In the genomic region with DNA sequence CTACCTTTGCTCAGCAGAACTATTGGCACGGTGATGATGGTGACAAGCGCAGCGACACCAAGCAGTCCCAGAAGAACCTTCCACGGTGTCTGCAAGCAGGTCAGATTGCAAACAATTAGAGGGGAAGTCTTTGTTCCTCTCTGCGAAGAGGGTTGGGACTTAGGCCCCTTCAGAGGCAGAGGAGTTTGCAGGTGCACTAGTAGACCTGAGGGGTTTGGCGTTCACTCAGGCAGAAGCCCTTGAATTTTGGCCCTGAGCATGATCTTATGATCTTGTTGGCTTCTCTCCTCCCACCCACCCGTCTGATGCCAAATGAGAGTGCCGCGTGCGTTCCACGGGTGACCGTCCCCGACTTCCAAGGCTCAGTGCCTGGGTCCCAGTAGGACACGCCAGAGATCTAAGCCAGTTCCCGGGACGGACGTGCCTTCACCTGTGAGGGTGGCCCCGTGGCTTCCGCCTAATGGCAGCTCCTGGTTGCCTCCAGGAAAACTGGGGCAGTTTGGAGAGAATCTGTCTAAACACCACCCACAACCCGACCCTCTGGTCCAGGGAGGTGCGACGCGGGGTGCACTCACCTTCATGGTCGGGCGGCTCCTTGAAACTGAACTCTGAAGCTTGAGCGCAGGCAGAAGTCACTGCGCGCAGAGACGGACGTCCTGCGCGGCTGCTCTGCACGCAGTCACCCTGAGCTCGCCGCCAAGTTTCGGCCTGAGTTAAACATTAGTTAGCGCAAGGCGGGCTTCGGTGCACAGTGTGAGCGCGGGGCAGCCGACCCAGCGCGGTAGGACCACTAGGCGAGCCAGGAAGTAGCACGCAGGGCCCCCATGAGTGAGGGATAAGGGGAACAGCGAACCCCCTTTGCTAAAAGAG, we compare ENCODE assay signal across 8 mouse cellular contexts. TPM values are rescaled to one million over a fixed set of nuclear protein-coding genes. Genes with fewer than 3 reads are reported as not detected.
DNase-seq lines count a peak whose midpoint lies in the region; ATAC-seq and TF ChIP-seq lines count a peak whose summit lies in the region.

No protein-coding gene starts in this region.

- H3K4me3 ChIP-seq in embryonic facial prominence, embryonic 15.5 days (replicated peaks), result peak overlapping the region; percentile 44
- H3K4me3 ChIP-seq in hindbrain, embryonic 10.5 days, result peak overlapping the region; percentile 57
- peak overlapping the region; percentile 40 for H3K4me3 ChIP-seq in limb, embryonic 12.5 days (replicated peaks)
- peak overlapping the region; percentile 61 for H3K4me3 ChIP-seq in midbrain, embryonic 10.5 days
- peak overlapping the region; percentile 45 for H3K4me3 ChIP-seq in stomach, postnatal 0 days (ENCODE audit: low read depth, low read length)

- TF ChIP-seq CTCF in stomach, postnatal 0 days (IDR thresholded peaks at IDR 0.05; ENCODE audit: low read depth), result peak; percentile 25; the same call in 1 of the 2 replicates

- peak overlapping the region; percentile 84 for H3K4me2 ChIP-seq in embryonic facial prominence, embryonic 15.5 days (replicated peaks)
- peak overlapping the region; percentile 83 for H3K4me2 ChIP-seq in limb, embryonic 12.5 days
- peak overlapping the region; percentile 83 for H3K4me2 ChIP-seq in stomach, postnatal 0 days (replicated peaks; ENCODE audit: low read depth)

- H3K27ac ChIP-seq in embryonic facial prominence, embryonic 15.5 days (replicated peaks), result no peak overlapping the region
- peak overlapping the region; percentile 71 for H3K27ac ChIP-seq in hindbrain, embryonic 10.5 days
- no peak overlapping the region for H3K27ac ChIP-seq in limb, embryonic 12.5 days
- H3K27ac ChIP-seq in midbrain, embryonic 10.5 days (replicated peaks), result no peak overlapping the region; the same call in 1 of the 2 replicates
- 0 out of 2 replicates have a peak overlapping the region, but pooled peaks have one; percentile 18 for H3K27ac ChIP-seq in stomach, postnatal 0 days (replicated peaks)

- ATAC-seq in embryonic facial prominence, embryonic 15.5 days (ENCODE audit: insufficient number of reproducible peaks, low FRiP score, low TSS enrichment, low read depth), result peak; percentile 80; the same call in 1 of the 2 replicates
- ATAC-seq in limb, embryonic 12.5 days (ENCODE audit: insufficient number of reproducible peaks, insufficient read depth, low FRiP score, low TSS enrichment, low read depth), result peak; percentile 83
- ATAC-seq in stomach, postnatal 0 days (ENCODE audit: low FRiP score, low TSS enrichment), result peak; percentile 89

- no peak for TF ChIP-seq EP300 in stomach, postnatal 0 days (optimal IDR thresholded peaks at IDR 0.05)

- peaks cover 11% of the 10 kb centered on the region for H3K4me1 ChIP-seq in embryonic facial prominence, embryonic 15.5 days
- H3K4me1 ChIP-seq in hindbrain, embryonic 10.5 days (replicated peaks), result peaks cover 11% of the 10 kb centered on the region
- peaks cover 9% of the 10 kb centered on the region; the same call in 1 of the 2 replicates for H3K4me1 ChIP-seq in limb, embryonic 12.5 days (replicated peaks)
- peaks cover 14% of the 10 kb centered on the region for H3K4me1 ChIP-seq in midbrain, embryonic 10.5 days
- no peaks in the 10 kb centered on the region for H3K4me1 ChIP-seq in stomach, postnatal 0 days (replicated peaks; ENCODE audit: control insufficient read depth, insufficient read depth)

- WGBS in embryonic facial prominence, embryonic 15.5 days, result 5% methylated on average over 47 of the region's 47 CpGs
- WGBS in hindbrain, embryonic 10.5 days, result 6% methylated on average over 47 of the region's 47 CpGs
- WGBS in limb, embryonic 12.5 days, result 5% methylated on average over 47 of the region's 47 CpGs
- 8% methylated on average over 47 of the region's 47 CpGs for WGBS in midbrain, embryonic 10.5 days
- WGBS in stomach, postnatal 0 days, result 8% methylated on average over 47 of the region's 47 CpGs

- H3K9ac ChIP-seq in embryonic facial prominence, embryonic 15.5 days, result 0 out of 2 replicates have a peak overlapping the region, but pooled peaks have one; percentile 29
- H3K9ac ChIP-seq in limb, embryonic 12.5 days (replicated peaks), result peak overlapping the region; percentile 40
- H3K9ac ChIP-seq in stomach, postnatal 0 days (ENCODE audit: low read length), result peak overlapping the region; percentile 58

- peak; percentile 62 for DNase-seq in B cell, adult 2 months
- DNase-seq in ES-CJ7 (ENCODE audit: low read depth, low spot score), result peak; percentile 51
- DNase-seq in hindbrain, embryonic 10.5 days (ENCODE audit: low spot score), result peak; percentile 49
- DNase-seq in midbrain, embryonic 10.5 days (ENCODE audit: low spot score), result peak; percentile 49
- DNase-seq in stomach, postnatal 0 days (ENCODE audit: low spot score), result peak; percentile 72
- DNase-seq in layer of hippocampus, postnatal 36 days, result no peak

- H3K36me3 ChIP-seq in embryonic facial prominence, embryonic 15.5 days, result no peaks in the 10 kb centered on the region
- H3K36me3 ChIP-seq in hindbrain, embryonic 10.5 days, result no peaks in the 10 kb centered on the region
- H3K36me3 ChIP-seq in limb, embryonic 12.5 days, result no peaks in the 10 kb centered on the region
- H3K36me3 ChIP-seq in midbrain, embryonic 10.5 days, result no peaks in the 10 kb centered on the region
- H3K36me3 ChIP-seq in stomach, postnatal 0 days (ENCODE audit: control insufficient read depth, insufficient read depth, low read length), result no peaks in the 10 kb centered on the region

- H3K9me3 ChIP-seq in embryonic facial prominence, embryonic 15.5 days (replicated peaks), result no peaks in the 10 kb centered on the region
- no peaks in the 10 kb centered on the region for H3K9me3 ChIP-seq in hindbrain, embryonic 10.5 days
- no peaks in the 10 kb centered on the region for H3K9me3 ChIP-seq in limb, embryonic 12.5 days
- no peaks in the 10 kb centered on the region for H3K9me3 ChIP-seq in midbrain, embryonic 10.5 days (replicated peaks)
- no peaks in the 10 kb centered on the region for H3K9me3 ChIP-seq in stomach, postnatal 0 days (ENCODE audit: control insufficient read depth, low read length)

- H3K27me3 ChIP-seq in embryonic facial prominence, embryonic 15.5 days, result peaks cover 4% of the 10 kb centered on the region
- peaks cover 38% of the 10 kb centered on the region for H3K27me3 ChIP-seq in hindbrain, embryonic 10.5 days (ENCODE audit: insufficient read depth, poor library complexity, severe bottlenecking)
- peaks cover 35% of the 10 kb centered on the region for H3K27me3 ChIP-seq in limb, embryonic 12.5 days
- peaks cover 41% of the 10 kb centered on the region for H3K27me3 ChIP-seq in midbrain, embryonic 10.5 days (ENCODE audit: low read depth, poor library complexity, severe bottlenecking)
- H3K27me3 ChIP-seq in stomach, postnatal 0 days (ENCODE audit: control insufficient read depth, insufficient read depth, low read length), result no peaks in the 10 kb centered on the region

RNA-seq across cellular contexts. Expression of a gene that starts 0.6 kb away (rescaled TPM):
- polyA plus RNA-seq in embryonic facial prominence, embryonic 15.5 days (2015; fragmentation: Nextera tagmentation; extraction: Ambion mirVana), result 9.1 and 11.1 TPM in 2 replicates
- polyA plus RNA-seq in hindbrain, embryonic 10.5 days (2016; fragmentation: Nextera tagmentation; extraction: Ambion mirVana), result 0.35 and 0.50 TPM in 2 replicates
- 0.31 and 0.58 TPM in 2 replicates for polyA plus RNA-seq in limb, embryonic 12.5 days (2016; fragmentation: Nextera tagmentation; extraction: Ambion mirVana)
- polyA plus RNA-seq in midbrain, embryonic 10.5 days (2016; fragmentation: Nextera tagmentation; extraction: Ambion mirVana), result 0.25 and 0.78 TPM in 2 replicates
- polyA plus RNA-seq in stomach, postnatal 0 days (2015; fragmentation: Nextera tagmentation; extraction: Ambion mirVana), result 4.6 and 4.8 TPM in 2 replicates
- total RNA-seq in layer of hippocampus, postnatal 36 days (2021), result under 1 TPM; 0.30 to 0.71 TPM

Comparison
In these comparisons a context has a peak if more than half of its experiments do, and no peak if none do; other contexts are left out.
1. DNase-seq: peak in B cell, adult 2 months (2 of 2), ES-CJ7 (single experiment), hindbrain, embryonic 10.5 days (single experiment), midbrain, embryonic 10.5 days (single experiment) and stomach, postnatal 0 days (single experiment); none in layer of hippocampus, postnatal 36 days (0 of 2).
2. H3K27ac ChIP-seq: peak in hindbrain, embryonic 10.5 days (single experiment) and stomach, postnatal 0 days (single experiment); none in embryonic facial prominence, embryonic 15.5 days (single experiment), limb, embryonic 12.5 days (single experiment) and midbrain, embryonic 10.5 days (single experiment).
3. Peak in every context shown above with its lines, with median percentiles within 50 percentile points of each other: ATAC-seq, H3K4me2 ChIP-seq, H3K4me3 ChIP-seq and H3K9ac ChIP-seq.